33 mouse cellular contexts compared by ENCODE assay signal in genomic region chr9:68077329-68077728, GRCm38 (mm10).
"Had no signal": no experiment of that assay in that cellular context is flagged by ENCODE, and none has a peak within 500 bp of the region (broad histone marks: within the 10 kb centered on the region; RNA-seq: fewer than 3 reads in every experiment).

No protein-coding gene starts in this region.

- H3K4me3 ChIP-seq: heart, embryonic 10.5 days; heart, embryonic 12.5 days; heart, embryonic 13.5 days; heart, embryonic 15.5 days; hindbrain, embryonic 10.5 days; hindbrain, embryonic 12.5 days; hindbrain, embryonic 13.5 days; hindbrain, embryonic 15.5 days; kidney, embryonic 15.5 days; layer of hippocampus, adult 2 months; left cerebral cortex, adult 2 months had no signal

- H3K4me1 ChIP-seq: heart, embryonic 10.5 days; heart, embryonic 12.5 days; heart, embryonic 13.5 days; heart, embryonic 15.5 days; hindbrain, embryonic 10.5 days; hindbrain, embryonic 12.5 days; hindbrain, embryonic 13.5 days; hindbrain, embryonic 15.5 days; kidney, embryonic 15.5 days had no signal

- H3K9ac ChIP-seq: heart, embryonic 12.5 days; heart, embryonic 13.5 days; heart, embryonic 15.5 days; hindbrain, embryonic 12.5 days; hindbrain, embryonic 13.5 days; hindbrain, embryonic 14.5 days; hindbrain, embryonic 15.5 days; kidney, embryonic 15.5 days had no signal

- H3K27ac ChIP-seq: heart, embryonic 10.5 days; heart, embryonic 13.5 days; heart, embryonic 15.5 days; hindbrain, embryonic 10.5 days; hindbrain, embryonic 12.5 days; hindbrain, embryonic 13.5 days; hindbrain, embryonic 14.5 days; hindbrain, embryonic 15.5 days; hindbrain, postnatal 0 days; kidney, embryonic 15.5 days; kidney, postnatal 0 days; layer of hippocampus, adult 2 months; left cerebral cortex, adult 2 months had no signal

- H3K27me3 ChIP-seq: heart, embryonic 12.5 days; heart, embryonic 13.5 days; heart, embryonic 15.5 days; hindbrain, embryonic 12.5 days; hindbrain, embryonic 13.5 days; hindbrain, embryonic 15.5 days; kidney, embryonic 15.5 days had no signal

- H3K9me3 ChIP-seq: heart, embryonic 10.5 days; heart, embryonic 15.5 days; hindbrain, embryonic 10.5 days; hindbrain, embryonic 13.5 days; hindbrain, embryonic 15.5 days; kidney, embryonic 15.5 days had no signal

- DNase-seq: heart, postnatal 10 days; heart, postnatal 14 days; heart, postnatal 36 days; heart, postnatal 4 days; kidney, adult 11 months; kidney, adult 18-20 months; kidney, adult 2 months; kidney, adult 8-10 months; kidney, adult 9 months; kidney, postnatal 10 days; kidney, postnatal 14 days; kidney, postnatal 25 days; kidney, postnatal 36 days; kidney, postnatal 4 days; layer of hippocampus, adult 9-11 months; layer of hippocampus, postnatal 36 days had no signal

- H3K4me2 ChIP-seq: heart, embryonic 11.5 days; heart, embryonic 12.5 days; heart, embryonic 13.5 days; heart, embryonic 15.5 days; hindbrain, embryonic 12.5 days; hindbrain, embryonic 13.5 days; hindbrain, embryonic 14.5 days; hindbrain, embryonic 15.5 days; kidney, embryonic 15.5 days had no signal

- H3K36me3 ChIP-seq: heart, embryonic 10.5 days; heart, embryonic 12.5 days; heart, embryonic 13.5 days; heart, embryonic 15.5 days; hindbrain, embryonic 10.5 days; hindbrain, embryonic 12.5 days; hindbrain, embryonic 13.5 days; hindbrain, embryonic 15.5 days; kidney, embryonic 15.5 days had no signal

- ATAC-seq: hindbrain, embryonic 16.5 days; hindbrain, postnatal 0 days; inflammation-experienced regulatory T-cells, adult 6 months had no signal
